Mouse (Mus musculus) forebrain, embryonic 14.5 days (tissue): ENCODE data around the gene Npm1. TPM values are rescaled to one million over a fixed set of nuclear protein-coding genes. Genes with fewer than 3 reads are reported as not detected.

Experiments
- ATAC-seq: fragments of 200-750 bp; cut with Nextera tagmentation; 2 replicates; pipeline ENCODE4 v1.8.0; 2017; ENCODE audit warnings: mild to moderate bottlenecking, moderate library complexity
- DNase-seq: peaks from one replicate; pipeline ENCODE4 v3.0.0-alpha.2; 2015; ENCODE audit warnings: low spot score
- H3K27ac ChIP-seq: fragments of 300-500 bp; sonication (generic); 2 replicates; pipeline ENCODE4 v1.5.1; 2014; ENCODE audit warnings: low read depth, mild to moderate bottlenecking, control low read depth, low read length, moderate library complexity
- H3K27me3 ChIP-seq: fragments of 300-500 bp; sonication (generic); replicated peaks from 2 replicates; pipeline ENCODE4 v1.6.1; 2014; ENCODE audit warnings: low read length, control low read depth, mixed read lengths; ENCODE audit not compliant: control insufficient read depth, insufficient read depth
- H3K36me3 ChIP-seq: fragments of 300-500 bp; sonication (generic); 2 replicates; pipeline ENCODE4 v1.6.1; 2014; ENCODE audit warnings: low read length, control low read depth; ENCODE audit not compliant: control insufficient read depth, insufficient read depth
- H3K4me1 ChIP-seq: fragments of 300-500 bp; sonication (generic); 2 replicates; pipeline ENCODE4 v1.6.1; 2014; ENCODE audit warnings: antibody characterized with exemption, low read length, control low read depth; ENCODE audit not compliant: control insufficient read depth, insufficient read depth
- H3K4me2 ChIP-seq: fragments of 300-500 bp; sonication (generic); 2 replicates; pipeline ENCODE4 v1.6.1; 2014; ENCODE audit warnings: mild to moderate bottlenecking, control low read depth, low read length
- H3K4me3 ChIP-seq: fragments of 300-500 bp; sonication (generic); 2 replicates; pipeline ENCODE4 v1.5.1; 2014; ENCODE audit warnings: low read depth, low read length, control low read depth
- H3K9ac ChIP-seq: fragments of 300-500 bp; sonication (generic); 2 replicates; pipeline ENCODE4 v1.6.1; 2014; ENCODE audit warnings: mild to moderate bottlenecking, low read length, control low read depth, moderate library complexity
- H3K9me3 ChIP-seq: fragments of 300-500 bp; sonication (generic); replicated peaks from 2 replicates; pipeline ENCODE4 v1.6.1; 2016; ENCODE audit warnings: low read length, control low read depth, mixed read lengths; ENCODE audit not compliant: control insufficient read depth
- WGBS: fragments of 180-500 bp; shearing (Covaris S2); extraction: QIAGEN DNeasy Blood & Tissue Kit; methylation state at CpG from one replicate; pipeline ENCODE4 v1.1.7; 2014; 5-methylcytosine and 5-hydroxymethylcytosine counted together
- polyA plus RNA-seq: library from polyadenylated mRNA; unstranded; fragments of >200 nt; fragmentation: Nextera tagmentation; extraction: Ambion mirVana; gene quantifications from 2 replicates; pipeline ENCODE4 v1.2.1, GENCODE M21; 2014

The Npm1 gene
- polyA plus RNA-seq, 1 experiment from 2014 or later: 646 TPM

GRCm38 (mm10) chr11:33170489-33170888, 7.5 kb upstream of the Npm1 start:
- 12% methylated on average over 9 of the region's 9 CpGs for WGBS
- Histone ChIP-seq H3K4me2 (no peak overlapping the region), H3K27ac (no peak overlapping the region), H3K4me1 (no peaks in the 10 kb centered on the region), H3K9me3 (no peaks in the 10 kb centered on the region), H3K36me3 (no peaks in the 10 kb centered on the region), H3K27me3 (no peaks in the 10 kb centered on the region), H3K9ac (no peak overlapping the region), H3K4me3 (no peak overlapping the region)
- ATAC-seq (no peak), DNase-seq (peak; percentile 59)

- peak overlapping the region; percentile 94 for H3K9ac ChIP-seq
- WGBS: 3% methylated on average over 50 of the region's 53 CpGs
- no peaks in the 10 kb centered on the region for H3K9me3 ChIP-seq
- peaks cover 7% of the 10 kb centered on the region; the same call in 1 of the 2 replicates for H3K4me1 ChIP-seq
- H3K27me3 ChIP-seq: no peaks in the 10 kb centered on the region
- peaks cover 36% of the 10 kb centered on the region for H3K36me3 ChIP-seq
- H3K27ac ChIP-seq: peak overlapping the region; percentile 83
- peak; percentile 60 for ATAC-seq
- peak; percentile 83 for DNase-seq
- H3K4me3 ChIP-seq: peak overlapping the region; percentile 93
- peak overlapping the region; percentile 90 for H3K4me2 ChIP-seq
These were observed 602 bp downstream of the Npm1 start for GRCm38 (mm10) chr11:33162211-33162997.

- H3K27me3 ChIP-seq: no peaks in the 10 kb centered on the region
- DNase-seq: no peak
- H3K4me2 ChIP-seq: no peak overlapping the region
- no peak for ATAC-seq
- peaks cover 56% of the 10 kb centered on the region for H3K36me3 ChIP-seq
- H3K27ac ChIP-seq: no peak overlapping the region
- WGBS: 86% methylated on average over 3 of the region's 3 CpGs
- H3K9ac ChIP-seq: no peak overlapping the region
- peaks cover 7% of the 10 kb centered on the region; the same call in 1 of the 2 replicates for H3K4me1 ChIP-seq
- no peak overlapping the region for H3K4me3 ChIP-seq
- H3K9me3 ChIP-seq: no peaks in the 10 kb centered on the region
These were observed 3.3 kb downstream of the Npm1 start for GRCm38 (mm10) chr11:33159741-33160140.

- 86% methylated on average over 2 of the region's 2 CpGs for WGBS
These were observed 5.4 kb downstream of the Npm1 start for GRCm38 (mm10) chr11:33157453-33158196.

GRCm38 (mm10) chr11:33156436-33157015, 6.5 kb downstream of the Npm1 start:
- no peak overlapping the region for H3K27ac ChIP-seq
- DNase-seq: no peak
- no peak overlapping the region for H3K4me2 ChIP-seq
- no peaks in the 10 kb centered on the region for H3K27me3 ChIP-seq
- peaks cover 5% of the 10 kb centered on the region; the same call in 1 of the 2 replicates for H3K4me1 ChIP-seq
- H3K9ac ChIP-seq: no peak overlapping the region
- H3K36me3 ChIP-seq: peaks cover 80% of the 10 kb centered on the region
- WGBS: 90% methylated on average over 4 of the region's 4 CpGs
- H3K9me3 ChIP-seq: no peaks in the 10 kb centered on the region
- no peak for ATAC-seq
- H3K4me3 ChIP-seq: no peak overlapping the region

More at GRCm38 (mm10) chr11:33157453-33158196, 5.4 kb downstream of the Npm1 start:
- no peak overlapping the region for H3K4me3 ChIP-seq
- no peak for ATAC-seq
- H3K9me3 ChIP-seq: no peaks in the 10 kb centered on the region
- H3K4me1 ChIP-seq: peaks cover 7% of the 10 kb centered on the region; the same call in 1 of the 2 replicates
- H3K4me2 ChIP-seq: no peak overlapping the region
- no peaks in the 10 kb centered on the region for H3K27me3 ChIP-seq
- H3K9ac ChIP-seq: no peak overlapping the region
- peaks cover 73% of the 10 kb centered on the region for H3K36me3 ChIP-seq
- no peak for DNase-seq
- no peak overlapping the region for H3K27ac ChIP-seq

- DNase-seq: no peak
- no peak overlapping the region for H3K4me2 ChIP-seq
- WGBS: 85% methylated on average over 3 of the region's 3 CpGs
- H3K9me3 ChIP-seq: no peaks in the 10 kb centered on the region
- H3K9ac ChIP-seq: no peak overlapping the region
- no peak overlapping the region for H3K27ac ChIP-seq
- peaks cover 81% of the 10 kb centered on the region for H3K36me3 ChIP-seq
- H3K4me3 ChIP-seq: no peak overlapping the region
- ATAC-seq: no peak
- H3K27me3 ChIP-seq: no peaks in the 10 kb centered on the region
- no peaks in the 10 kb centered on the region for H3K4me1 ChIP-seq
These were observed 8.5 kb downstream of the Npm1 start for GRCm38 (mm10) chr11:33154459-33154858.

GRCm38 (mm10) chr11:33152997-33153396, 10.0 kb downstream of the Npm1 start:
- WGBS: 90% methylated on average over 1 of the region's 1 CpGs
- peaks cover 74% of the 10 kb centered on the region for H3K36me3 ChIP-seq
- H3K9ac ChIP-seq: no peak overlapping the region
- ATAC-seq (no peak), DNase-seq (no peak)
- H3K27ac ChIP-seq: no peak overlapping the region
- no peaks in the 10 kb centered on the region for H3K27me3 ChIP-seq
- H3K4me1 ChIP-seq: no peaks in the 10 kb centered on the region
- H3K4me3 ChIP-seq: no peak overlapping the region
- H3K9me3 ChIP-seq: no peaks in the 10 kb centered on the region
- no peak overlapping the region for H3K4me2 ChIP-seq

- Histone ChIP-seq H3K27ac (no peak overlapping the region), H3K9me3 (no peaks in the 10 kb centered on the region), H3K27me3 (no peaks in the 10 kb centered on the region), H3K4me1 (peaks cover 2% of the 10 kb centered on the region; the same call in 1 of the 2 replicates), H3K4me3 (no peak overlapping the region), H3K9ac (no peak overlapping the region), H3K4me2 (no peak overlapping the region), H3K36me3 (peaks cover 64% of the 10 kb centered on the region)
- 75% methylated on average over 4 of the region's 4 CpGs for WGBS
- ATAC-seq (no peak), DNase-seq (no peak)
These were observed 11.2 kb downstream of the Npm1 start for GRCm38 (mm10) chr11:33151780-33152145.
